21 mouse cellular contexts compared by ENCODE assay signal in genomic region chr9:22409501-22409900, GRCm38 (mm10). TPM values are rescaled to one million over a fixed set of nuclear protein-coding genes. Genes with fewer than 3 reads are reported as not detected.
"Had no signal": no experiment of that assay in that cellular context is flagged by ENCODE, and none has a peak within 500 bp of the region (broad histone marks: within the 10 kb centered on the region; RNA-seq: fewer than 3 reads in every experiment).

No protein-coding gene starts in this region.

- H3K4me1 ChIP-seq: intestine, embryonic 15.5 days; neural tube, embryonic 13.5 days had no signal

- H3K9me3 ChIP-seq: intestine, embryonic 15.5 days; limb, embryonic 15.5 days; liver, embryonic 15.5 days; neural tube, embryonic 13.5 days had no signal

- DNase-seq: kidney, adult 9 months; kidney, postnatal 10 days; kidney, postnatal 4 days; lung, embryonic 14.5 days; lung, postnatal 14 days; midbrain, embryonic 14.5 days; retina, postnatal 1 day; right cerebral cortex, postnatal 4 days; spleen, adult 18-20 months; thymus, postnatal 4 days had no signal

- H3K27me3 ChIP-seq: intestine, embryonic 15.5 days; limb, embryonic 15.5 days; liver, embryonic 15.5 days; neural tube, embryonic 13.5 days had no signal

- ATAC-seq: intestine, embryonic 15.5 days had no signal

- H3K27ac ChIP-seq: intestine, embryonic 15.5 days; left cerebral cortex, adult 2 months; limb, embryonic 15.5 days; liver, embryonic 15.5 days; neural tube, embryonic 13.5 days had no signal

- H3K4me3 ChIP-seq: intestine, embryonic 15.5 days; left cerebral cortex, adult 2 months; limb, embryonic 15.5 days; liver, embryonic 15.5 days; neural tube, embryonic 13.5 days had no signal

- H3K9ac ChIP-seq: intestine, embryonic 15.5 days; limb, embryonic 15.5 days; liver, embryonic 15.5 days; lung, embryonic 14.5 days; neural tube, embryonic 13.5 days had no signal

- H3K36me3 ChIP-seq: intestine, embryonic 15.5 days; limb, embryonic 15.5 days; liver, embryonic 15.5 days; neural tube, embryonic 13.5 days had no signal

- H3K4me2 ChIP-seq: intestine, embryonic 15.5 days; limb, embryonic 15.5 days; liver, embryonic 15.5 days; lung, embryonic 14.5 days; neural tube, embryonic 13.5 days had no signal

RNA-seq across cellular contexts. Expression of gene Gm17545, which starts 44.6 kb away (rescaled TPM):
- total RNA-seq: layer of hippocampus, adult 8-10 months; layer of hippocampus, postnatal 25 days; left cerebral cortex, adult 2 months; left cerebral cortex, postnatal 25 days had no signal
- polyA plus RNA-seq: intestine, embryonic 15.5 days; limb, embryonic 11.5 days; limb, embryonic 15.5 days; liver, embryonic 15.5 days; lung, embryonic 14.5 days; midbrain, embryonic 14.5 days; neural tube, embryonic 13.5 days; stomach, embryonic 14.5 days; thymus, postnatal 0 days had no signal
